Mouse (Mus musculus) B cell, adult 67 days (primary cell): ENCODE results near the gene Fpr-rs6. TPM values are rescaled to one million over a fixed set of nuclear protein-coding genes. Genes with fewer than 3 reads are reported as not detected.

Experiments
- total RNA-seq, 2 experiments: library from RNA; stranded (reverse); gene quantifications; 4 replicates each; pipeline ENCODE4 v1.2.4; 2023

The Fpr-rs6 gene
- not detected for total RNA-seq

DNA sequence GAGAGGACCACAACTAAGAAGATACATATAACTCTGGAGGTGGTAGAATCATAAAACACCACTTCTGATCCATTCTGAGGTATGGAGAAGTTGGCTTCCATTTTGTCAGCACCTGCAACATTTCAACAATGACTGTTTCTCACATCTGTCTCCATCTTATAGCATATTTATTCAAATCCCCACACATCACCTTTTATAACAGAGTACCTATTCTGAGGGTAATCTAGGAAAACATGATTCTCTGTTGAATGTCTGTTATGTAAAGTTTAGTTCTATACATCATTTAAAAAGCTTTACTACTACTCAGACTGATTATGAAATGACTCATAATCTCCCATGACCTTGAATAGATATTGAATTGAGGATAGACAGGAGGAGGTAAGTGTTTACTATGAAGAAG, at the start of gene Fpr-rs6:
TSS of gene Fpr-rs6 (minus strand) at position 101 of the 400 bp plus-strand sequence.

Other genes with a start within 250 kb of the Fpr-rs6 start
- gene Vmn2r104, start 134.8 kb downstream of the Fpr-rs6 start, total RNA-seq = not detected
- gene Fpr-rs7, start 68.9 kb downstream of the Fpr-rs6 start, total RNA-seq = not detected
- not detected for gene Vmn2r105, start 52.0 kb upstream of the Fpr-rs6 start, total RNA-seq
- gene Vmn2r106, start 102.5 kb upstream of the Fpr-rs6 start, total RNA-seq = not detected
- gene Vmn2r107, start 162.1 kb upstream of the Fpr-rs6 start, total RNA-seq = not detected
- not detected for gene Vmn1r224, start 231.0 kb upstream of the Fpr-rs6 start, total RNA-seq